Mouse (Mus musculus): ENCODE results near the gene Gm13275.
"Not testable (repeated sequence)": the region's sequence is repeated elsewhere in the genome, so short reads cannot be mapped to it uniquely, and the experiment has no call there.

Gm13275 gene

GRCm38 (mm10) chr4:88797097-88797496 lies 2.8 kb downstream of the Gm13275 start, which contains the start of gene Gm13279:
TSS of gene Gm13279 (plus strand) at chr4:88797397.
- DNase-seq (ENCODE audit: low read depth, low spot score), result not testable (repeated sequence)

GRCm38 (mm10) chr4:88799365-88799764 lies 5.1 kb downstream of the Gm13275 start, which contains the start of gene Gm13285:
TSS of gene Gm13285 (plus strand) at chr4:88799665.
- not testable (repeated sequence) for DNase-seq (ENCODE audit: low read depth, low spot score)

- not testable (repeated sequence) for DNase-seq (ENCODE audit: low read depth, low spot score)
These were observed 8.7 kb downstream of the Gm13275 start, which contains the start of gene Gm13287 for GRCm38 (mm10) chr4:88802954-88803353. TSS of gene Gm13287 (plus strand) at chr4:88803254.

- not testable (repeated sequence) for DNase-seq (ENCODE audit: low read depth, low spot score)
These were observed 10.9 kb downstream of the Gm13275 start, which contains the start of gene Gm13288 for GRCm38 (mm10) chr4:88805231-88805630. TSS of gene Gm13288 (plus strand) at chr4:88805531.

GRCm38 (mm10) chr4:88805761-88806160 lies 11.5 kb downstream of the Gm13275 start:
- DNase-seq (ENCODE audit: low read depth, low spot score), result not testable (repeated sequence)

- no peak for DNase-seq (ENCODE audit: low read depth, low spot score)
These were observed 21.6 kb downstream of the Gm13275 start, which contains the start of gene Ifna7 for GRCm38 (mm10) chr4:88815928-88816327. TSS of gene Ifna7 (plus strand) at chr4:88816228.

- no peak for DNase-seq (ENCODE audit: low read depth, low spot score)
These were observed 25.4 kb downstream of the Gm13275 start, which contains the start of gene Ifna11 for GRCm38 (mm10) chr4:88819659-88820058. TSS of gene Ifna11 (plus strand) at chr4:88819959.

- no peak for DNase-seq (ENCODE audit: low read depth, low spot score)
These were observed 28.7 kb downstream of the Gm13275 start for GRCm38 (mm10) chr4:88822995-88823394.

- not testable (repeated sequence) for DNase-seq (ENCODE audit: low read depth, low spot score)
These were observed 32.8 kb downstream of the Gm13275 start, which contains the start of gene Ifna6 for GRCm38 (mm10) chr4:88827116-88827515. TSS of gene Ifna6 (plus strand) at chr4:88827416.

GRCm38 (mm10) chr4:88830523-88830922 lies 36.2 kb downstream of the Gm13275 start:
- DNase-seq (ENCODE audit: low read depth, low spot score), result no peak

- not testable (repeated sequence) for DNase-seq (ENCODE audit: low read depth, low spot score)
These were observed 40.9 kb downstream of the Gm13275 start, which contains the start of gene Ifna5 for GRCm38 (mm10) chr4:88835225-88835624. TSS of gene Ifna5 (plus strand) at chr4:88835525.

GRCm38 (mm10) chr4:88838828-88839227 lies 44.5 kb downstream of the Gm13275 start:
- no peak for DNase-seq (ENCODE audit: low read depth, low spot score)

GRCm38 (mm10) chr4:88840058-88840457 lies 45.8 kb downstream of the Gm13275 start:
- no peak for DNase-seq (ENCODE audit: low read depth, low spot score)

GRCm38 (mm10) chr4:88841438-88841911 lies 47.2 kb downstream of the Gm13275 start, which contains the start of gene Ifna4:
TSS of gene Ifna4 (plus strand) at chr4:88841861.
- no peak for DNase-seq (ENCODE audit: low read depth, low spot score)
